Mouse (Mus musculus): ENCODE measurements around the gene Ubiad1. TPM values are rescaled to one million over a fixed set of nuclear protein-coding genes. Genes with fewer than 3 reads are reported as not detected.

Gene Ubiad1
- 26.2 and 28.3 TPM in 2 replicates for polyA plus RNA-seq (2016; fragmentation: Nextera tagmentation; extraction: Ambion mirVana)

DNA sequence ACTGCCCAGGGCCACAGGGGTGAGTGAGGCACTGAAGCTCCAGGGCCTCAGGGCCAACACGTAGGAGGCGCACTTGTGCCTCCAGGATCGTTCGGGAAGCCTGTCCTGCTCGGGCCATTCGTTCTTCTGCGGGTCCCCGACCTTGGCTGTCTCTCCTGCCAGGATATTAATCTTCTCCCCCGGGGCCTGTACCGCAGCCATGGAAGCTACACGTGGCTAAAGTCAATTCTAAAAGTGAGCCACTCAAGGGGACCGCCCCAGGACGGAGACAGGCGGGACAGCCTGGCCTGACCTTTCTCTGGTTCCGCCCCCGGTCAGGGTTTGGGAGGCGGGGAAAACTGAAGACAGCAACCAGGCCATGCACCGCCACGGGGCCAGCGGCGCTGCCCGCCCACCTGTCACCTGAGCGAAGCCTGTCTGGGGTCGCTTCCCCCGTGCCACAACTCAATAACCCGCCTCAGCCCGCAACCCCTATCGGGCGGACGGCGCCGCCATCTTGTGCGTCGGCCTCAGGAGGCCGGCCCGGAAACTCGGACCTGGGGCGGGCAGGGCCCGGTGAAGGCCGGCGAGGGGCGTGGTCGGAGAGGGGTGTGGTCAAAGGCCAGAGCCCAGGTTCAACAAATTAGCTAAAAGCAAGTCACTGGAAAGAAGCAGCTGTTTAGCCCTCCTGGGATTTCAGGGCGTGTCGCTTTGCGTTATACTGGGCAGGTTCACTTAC lies at the start of gene Ubiad1:
TSS of gene Ubiad1 (minus strand) at position 522 of the 718 bp plus-strand sequence.
- H3K36me3 ChIP-seq: peaks cover 3% of the 10 kb centered on the region; the same call in 1 of the 2 replicates
- peaks cover 37% of the 10 kb centered on the region for H3K4me1 ChIP-seq
- H3K4me3 ChIP-seq: peak within 1 kb of the TSS; percentile 96
- peak within 1 kb of the TSS; percentile 92 for H3K27ac ChIP-seq (replicated peaks)
- H3K27me3 ChIP-seq (ENCODE audit: low read depth, poor library complexity, severe bottlenecking): no peaks in the 10 kb centered on the region
- WGBS: under 1% methylated on average over 46 of the region's 46 CpGs
- H3K9me3 ChIP-seq (replicated peaks): no peaks in the 10 kb centered on the region
- peak; percentile 88 for DNase-seq (ENCODE audit: low spot score)

- no peaks in the 10 kb centered on the region for H3K27me3 ChIP-seq (ENCODE audit: low read depth, poor library complexity, severe bottlenecking)
- H3K9me3 ChIP-seq (replicated peaks): no peaks in the 10 kb centered on the region
- 90% methylated on average over 7 of the region's 7 CpGs for WGBS
- H3K4me3 ChIP-seq: no peak overlapping the region
- no peak overlapping the region for H3K27ac ChIP-seq (replicated peaks)
- no peak for DNase-seq (ENCODE audit: low spot score)
- H3K36me3 ChIP-seq: peaks cover 97% of the 10 kb centered on the region
- H3K4me1 ChIP-seq: no peaks in the 10 kb centered on the region
These were observed 46.9 kb upstream of the Ubiad1 start for GRCm38 (mm10) chr4:148491448-148491847.

DNA sequence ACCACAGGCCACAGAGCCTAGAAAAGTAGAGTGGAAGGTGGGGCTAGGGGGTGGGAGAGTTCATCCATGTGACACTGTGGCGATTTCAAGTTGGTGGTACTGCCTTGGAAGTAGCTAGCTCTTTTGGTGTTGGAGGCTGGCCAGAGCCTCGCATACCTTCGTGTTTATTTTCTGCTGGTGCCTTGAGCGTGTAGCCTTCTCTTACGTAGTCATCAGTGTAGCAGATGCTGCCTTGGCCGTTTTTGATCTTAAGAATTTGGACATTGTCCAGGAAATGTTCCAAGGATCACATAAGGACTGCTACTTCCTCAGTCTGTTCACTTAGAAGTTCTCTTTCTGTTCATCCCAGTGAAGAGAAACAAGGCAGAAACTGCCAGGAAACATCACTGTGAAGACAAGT lies 45.9 kb upstream of the Ubiad1 start:
- Histone ChIP-seq H3K9me3 (replicated peaks) (no peaks in the 10 kb centered on the region), H3K27me3 (ENCODE audit: low read depth, poor library complexity, severe bottlenecking) (no peaks in the 10 kb centered on the region), H3K36me3 (peaks cover 97% of the 10 kb centered on the region), H3K4me1 (no peaks in the 10 kb centered on the region), H3K4me3 (no peak overlapping the region), H3K27ac (replicated peaks) (no peak overlapping the region)
- WGBS: 94% methylated on average over 6 of the region's 6 CpGs
- no peak for DNase-seq (ENCODE audit: low spot score)

DNA sequence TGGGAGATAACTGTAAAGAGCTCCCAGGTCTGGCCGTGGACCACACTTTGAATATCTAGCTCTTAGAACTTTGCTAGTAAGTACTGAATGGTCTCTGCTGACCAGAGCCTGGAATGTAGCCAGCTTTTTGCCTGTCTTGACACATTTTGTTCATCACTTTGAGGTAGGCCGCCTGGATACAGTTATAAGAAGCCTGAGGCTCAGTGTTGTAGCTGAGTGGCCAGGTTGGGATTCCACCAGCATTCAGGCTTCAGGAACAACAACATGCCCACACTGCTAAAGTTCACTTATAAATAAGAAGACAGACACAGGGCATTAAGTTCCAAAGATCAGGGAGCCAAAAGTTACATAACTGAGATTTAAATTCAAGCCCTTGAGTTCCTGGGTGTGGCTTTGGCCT lies 43.3 kb upstream of the Ubiad1 start:
- Histone ChIP-seq H3K4me1 (no peaks in the 10 kb centered on the region), H3K27me3 (ENCODE audit: low read depth, poor library complexity, severe bottlenecking) (no peaks in the 10 kb centered on the region), H3K36me3 (peaks cover 100% of the 10 kb centered on the region), H3K9me3 (replicated peaks) (no peaks in the 10 kb centered on the region), H3K4me3 (no peak overlapping the region), H3K27ac (replicated peaks) (no peak overlapping the region)
- no peak for DNase-seq (ENCODE audit: low spot score)
- WGBS: 85% methylated on average over 2 of the region's 2 CpGs

- no peak overlapping the region for H3K4me3 ChIP-seq
- DNase-seq (ENCODE audit: low spot score): no peak
- WGBS: 95% methylated on average over 12 of the region's 12 CpGs
- no peaks in the 10 kb centered on the region for H3K9me3 ChIP-seq (replicated peaks)
- H3K27me3 ChIP-seq (ENCODE audit: low read depth, poor library complexity, severe bottlenecking): no peaks in the 10 kb centered on the region
- no peaks in the 10 kb centered on the region for H3K4me1 ChIP-seq
- H3K36me3 ChIP-seq: peaks cover 100% of the 10 kb centered on the region
- H3K27ac ChIP-seq (replicated peaks): no peak overlapping the region
These were observed 39.9 kb upstream of the Ubiad1 start for GRCm38 (mm10) chr4:148484511-148484910.

DNA sequence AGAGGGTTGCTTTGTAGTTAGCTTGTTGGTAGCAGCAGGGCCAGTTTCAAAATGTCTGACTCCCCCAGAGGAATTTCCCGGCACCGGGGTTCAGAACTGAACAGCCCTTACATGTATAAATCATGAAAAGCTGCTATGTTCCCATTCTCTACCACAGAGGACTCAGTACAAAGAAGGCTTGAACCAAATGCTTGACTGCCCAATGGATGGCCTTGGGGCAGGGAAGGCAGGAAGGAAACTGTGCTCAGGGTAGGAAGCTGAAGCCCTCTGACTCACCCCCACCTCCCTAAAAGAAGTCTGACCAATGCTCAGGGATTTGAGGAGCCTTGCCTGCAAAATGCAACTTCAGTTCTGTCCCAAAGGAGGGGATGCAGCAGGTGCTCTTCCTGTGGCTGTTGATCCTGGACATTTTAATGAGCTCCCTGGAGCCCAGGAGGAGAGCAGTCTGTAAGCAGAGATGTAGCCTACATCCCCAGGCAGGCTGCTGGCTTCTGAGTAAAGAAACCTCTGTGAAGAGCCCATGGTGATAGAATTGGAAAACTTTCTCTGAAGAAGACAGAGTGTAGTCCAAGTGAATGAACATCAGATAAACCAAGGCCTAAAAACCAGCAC lies 37.1 kb upstream of the Ubiad1 start:
- WGBS: 88% methylated on average over 2 of the region's 2 CpGs
- no peaks in the 10 kb centered on the region for H3K27me3 ChIP-seq (ENCODE audit: low read depth, poor library complexity, severe bottlenecking)
- DNase-seq (ENCODE audit: low spot score): no peak
- H3K9me3 ChIP-seq (replicated peaks): no peaks in the 10 kb centered on the region
- peaks cover 98% of the 10 kb centered on the region for H3K36me3 ChIP-seq
- no peak overlapping the region for H3K4me3 ChIP-seq
- no peaks in the 10 kb centered on the region for H3K4me1 ChIP-seq
- H3K27ac ChIP-seq (replicated peaks): no peak overlapping the region

GRCm38 (mm10) chr4:148480245-148480644 lies 35.7 kb upstream of the Ubiad1 start:
- no peak overlapping the region for H3K4me3 ChIP-seq
- peaks cover 98% of the 10 kb centered on the region for H3K36me3 ChIP-seq
- no peak overlapping the region for H3K27ac ChIP-seq (replicated peaks)
- H3K4me1 ChIP-seq: no peaks in the 10 kb centered on the region
- no peaks in the 10 kb centered on the region for H3K27me3 ChIP-seq (ENCODE audit: low read depth, poor library complexity, severe bottlenecking)
- DNase-seq (ENCODE audit: low spot score): no peak
- 96% methylated on average over 2 of the region's 2 CpGs for WGBS
- no peaks in the 10 kb centered on the region for H3K9me3 ChIP-seq (replicated peaks)

GRCm38 (mm10) chr4:148473496-148473895 lies 28.9 kb upstream of the Ubiad1 start:
- 95% methylated on average over 5 of the region's 5 CpGs for WGBS
- no peak overlapping the region for H3K4me3 ChIP-seq
- H3K9me3 ChIP-seq (replicated peaks): no peaks in the 10 kb centered on the region
- H3K36me3 ChIP-seq: peaks cover 98% of the 10 kb centered on the region
- no peak overlapping the region for H3K27ac ChIP-seq (replicated peaks)
- no peaks in the 10 kb centered on the region for H3K4me1 ChIP-seq
- no peaks in the 10 kb centered on the region for H3K27me3 ChIP-seq (ENCODE audit: low read depth, poor library complexity, severe bottlenecking)
- no peak for DNase-seq (ENCODE audit: low spot score)

DNA sequence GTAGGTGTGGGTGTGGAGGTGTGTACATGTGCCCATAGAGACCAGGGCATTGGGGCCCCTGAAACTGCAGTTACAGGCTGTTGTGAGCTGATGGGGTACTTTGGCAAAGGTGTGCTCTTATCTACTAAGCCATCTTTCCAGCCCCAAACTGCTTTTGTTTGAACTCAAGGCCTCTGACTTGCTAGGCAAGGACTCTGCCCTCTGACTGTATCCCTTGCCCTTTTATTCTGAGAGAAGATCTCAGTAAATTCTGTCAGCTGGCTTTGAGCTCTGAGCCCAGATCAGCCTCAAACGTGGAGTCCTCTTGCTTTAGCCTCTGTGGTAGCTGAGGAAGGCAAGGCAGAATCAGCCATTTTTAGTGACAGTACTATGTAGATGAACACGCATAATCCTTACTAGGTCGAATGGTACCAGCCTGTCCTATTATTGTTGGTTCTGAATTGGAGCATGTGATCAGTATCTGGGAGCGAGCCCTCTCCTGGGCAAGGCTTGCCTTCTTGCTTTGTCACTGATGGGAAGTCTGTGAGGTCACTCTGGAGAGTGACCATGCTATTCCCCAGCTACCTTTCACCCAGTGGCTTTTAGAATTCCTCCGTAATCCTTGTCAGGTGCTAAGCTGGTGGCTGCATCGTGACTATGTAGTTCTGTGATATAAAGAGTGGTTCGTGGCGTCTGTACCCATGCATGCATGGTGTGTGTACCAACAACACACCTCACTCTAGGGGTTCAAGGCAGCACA lies 28.0 kb upstream of the Ubiad1 start:
- H3K27me3 ChIP-seq (ENCODE audit: low read depth, poor library complexity, severe bottlenecking): no peaks in the 10 kb centered on the region
- WGBS: 94% methylated on average over 8 of the region's 8 CpGs
- no peak overlapping the region for H3K4me3 ChIP-seq
- no peaks in the 10 kb centered on the region for H3K4me1 ChIP-seq
- H3K27ac ChIP-seq (replicated peaks): no peak overlapping the region
- DNase-seq (ENCODE audit: low spot score): no peak
- peaks cover 100% of the 10 kb centered on the region for H3K36me3 ChIP-seq
- no peaks in the 10 kb centered on the region for H3K9me3 ChIP-seq (replicated peaks)

GRCm38 (mm10) chr4:148471363-148471806 lies 26.8 kb upstream of the Ubiad1 start:
- Histone ChIP-seq H3K27ac (replicated peaks) (no peak overlapping the region), H3K9me3 (replicated peaks) (no peaks in the 10 kb centered on the region), H3K27me3 (ENCODE audit: low read depth, poor library complexity, severe bottlenecking) (no peaks in the 10 kb centered on the region), H3K4me1 (no peaks in the 10 kb centered on the region), H3K4me3 (no peak overlapping the region), H3K36me3 (peaks cover 100% of the 10 kb centered on the region)
- 85% methylated on average over 10 of the region's 10 CpGs for WGBS
- DNase-seq (ENCODE audit: low spot score): no peak

GRCm38 (mm10) chr4:148469487-148470252 lies 25.1 kb upstream of the Ubiad1 start:
- Histone ChIP-seq H3K4me1 (no peaks in the 10 kb centered on the region), H3K4me3 (no peak overlapping the region), H3K27me3 (ENCODE audit: low read depth, poor library complexity, severe bottlenecking) (no peaks in the 10 kb centered on the region), H3K36me3 (peaks cover 100% of the 10 kb centered on the region), H3K27ac (replicated peaks) (no peak overlapping the region), H3K9me3 (replicated peaks) (no peaks in the 10 kb centered on the region)
- no peak for DNase-seq (ENCODE audit: low spot score)
- WGBS: 85% methylated on average over 11 of the region's 11 CpGs

- 94% methylated on average over 10 of the region's 10 CpGs for WGBS
- no peaks in the 10 kb centered on the region for H3K9me3 ChIP-seq (replicated peaks)
- H3K27ac ChIP-seq (replicated peaks): no peak overlapping the region
- no peak overlapping the region for H3K4me3 ChIP-seq
- H3K36me3 ChIP-seq: peaks cover 100% of the 10 kb centered on the region
- DNase-seq (ENCODE audit: low spot score): no peak
- H3K4me1 ChIP-seq: no peaks in the 10 kb centered on the region
- H3K27me3 ChIP-seq (ENCODE audit: low read depth, poor library complexity, severe bottlenecking): no peaks in the 10 kb centered on the region
These were observed 23.8 kb upstream of the Ubiad1 start for GRCm38 (mm10) chr4:148468396-148468795.

Measured in midbrain, embryonic 10.5 days (tissue).